Mouse (Mus musculus) heart, embryonic 14.5 days (tissue): Measurements from ENCODE around the gene Lce3e. TPM values are rescaled to one million over a fixed set of nuclear protein-coding genes. Genes with fewer than 3 reads are reported as not detected.

ENCODE experiments used
- ATAC-seq: fragments of 200-750 bp; cut with Nextera tagmentation; 2 replicates; pipeline ENCODE4 v1.8.0; 2017; ENCODE audit warnings: low read depth, moderate TSS enrichment; ENCODE audit not compliant: insufficient number of reproducible peaks, insufficient read depth, low FRiP score
- H3K27ac ChIP-seq, 2 experiments: fragments of 200-500 bp in 1 of 2; fragments of 300-500 bp in 1 of 2; sonication (generic) in 1 of 2; replicated peaks in 1 of 2; 2 replicates each; pipeline ENCODE4 v1.5.1; 2012 to 2014; ENCODE audit warnings: low read depth in 2 of 2, low read length in 2 of 2, control low read depth in 1 of 2, mild to moderate bottlenecking in 1 of 2, mixed read lengths in 1 of 2; ENCODE audit not compliant: control insufficient read depth in 1 of 2, insufficient read depth in 1 of 2
- H3K27me3 ChIP-seq: fragments of 300-500 bp; sonication (generic); 2 replicates; pipeline ENCODE4 v1.6.1; 2014; ENCODE audit warnings: mild to moderate bottlenecking, low read length, control low read depth; ENCODE audit not compliant: control insufficient read depth, insufficient read depth
- H3K36me3 ChIP-seq: fragments of 300-500 bp; sonication (generic); 2 replicates; pipeline ENCODE4 v1.6.1; 2014; ENCODE audit warnings: mild to moderate bottlenecking, control low read depth, low read length, mixed read lengths; ENCODE audit not compliant: control insufficient read depth, insufficient read depth
- H3K4me1 ChIP-seq, 2 experiments: fragments of 200-500 bp in 1 of 2; fragments of 300-500 bp in 1 of 2; sonication (generic) in 1 of 2; 2 replicates each; pipeline ENCODE4 v1.6.1; 2012 to 2014; ENCODE audit warnings: low read length in 2 of 2, control low read depth in 1 of 2, mixed read lengths in 1 of 2; ENCODE audit not compliant: control insufficient read depth in 2 of 2, insufficient read depth in 2 of 2
- H3K4me2 ChIP-seq: fragments of 300-500 bp; sonication (generic); 2 replicates; pipeline ENCODE4 v1.6.1; 2014; ENCODE audit warnings: mild to moderate bottlenecking, low read length
- H3K4me3 ChIP-seq, 2 experiments: fragments of 200-500 bp in 1 of 2; fragments of 300-500 bp in 1 of 2; sonication (generic) in 1 of 2; 2 replicates each; pipeline ENCODE4 v1.5.1; 2012 to 2014; ENCODE audit warnings: low read length in 2 of 2, mild to moderate bottlenecking in 2 of 2, control low read depth in 1 of 2, low read depth in 1 of 2, moderate library complexity in 1 of 2; ENCODE audit not compliant: control insufficient read depth in 1 of 2, insufficient read depth in 1 of 2
- H3K9ac ChIP-seq: fragments of 300-500 bp; sonication (generic); 2 replicates; pipeline ENCODE4 v1.6.1; 2014; ENCODE audit warnings: mild to moderate bottlenecking, low read length
- H3K9me3 ChIP-seq: fragments of 300-500 bp; sonication (generic); 2 replicates; pipeline ENCODE4 v1.6.1; 2016; ENCODE audit warnings: low read length, control low read depth; ENCODE audit not compliant: control insufficient read depth
- WGBS: fragments of 180-500 bp; shearing (Covaris S2); extraction: QIAGEN DNeasy Blood & Tissue Kit; methylation state at CpG from one replicate; pipeline ENCODE4 v1.1.7; 2014; 5-methylcytosine and 5-hydroxymethylcytosine counted together
- polyA plus RNA-seq: library from polyadenylated mRNA; unstranded; fragments of >200 nt; fragmentation: Nextera tagmentation; extraction: Ambion mirVana; gene quantifications from 2 replicates; pipeline ENCODE4 v1.2.1, GENCODE M21; 2014

Gene Lce3e
- polyA plus RNA-seq, result not detected in 2 replicates

DNA sequence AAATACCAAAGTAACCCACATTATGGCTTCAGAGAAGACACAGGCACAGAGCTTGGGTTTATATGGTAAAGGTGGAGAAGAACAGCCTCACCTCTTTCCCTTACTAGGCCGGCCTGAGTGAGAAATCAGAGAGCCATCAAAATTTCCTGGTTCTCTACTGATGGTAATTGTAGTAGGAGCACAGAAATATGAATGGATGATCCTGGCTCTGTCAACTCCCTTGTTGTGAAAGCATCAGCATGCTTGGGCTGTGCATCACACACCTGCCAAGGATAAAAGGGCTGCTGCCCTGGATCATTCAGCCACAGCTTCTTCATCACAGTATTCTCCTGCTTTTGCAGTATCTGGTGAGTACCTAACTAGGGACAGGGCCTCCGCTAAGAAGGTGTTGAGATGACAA lies at the start of gene Lce3e:
Gene Lce3e (plus strand): TSS at position 301 of the 400 bp plus-strand sequence.
- WGBS, result 72% methylated on average over 2 of the region's 2 CpGs
- ATAC-seq, result no peak
- H3K36me3 ChIP-seq, result no peaks in the 10 kb centered on the region
- no peak within 1 kb of the TSS for H3K27ac ChIP-seq
- H3K9ac ChIP-seq, result no peak within 1 kb of the TSS
- no peak within 1 kb of the TSS for H3K4me2 ChIP-seq
- no peaks in the 10 kb centered on the region for H3K4me1 ChIP-seq
- no peaks in the 10 kb centered on the region for H3K9me3 ChIP-seq
- no peak within 1 kb of the TSS for H3K4me3 ChIP-seq
- no peaks in the 10 kb centered on the region for H3K27me3 ChIP-seq

DNA sequence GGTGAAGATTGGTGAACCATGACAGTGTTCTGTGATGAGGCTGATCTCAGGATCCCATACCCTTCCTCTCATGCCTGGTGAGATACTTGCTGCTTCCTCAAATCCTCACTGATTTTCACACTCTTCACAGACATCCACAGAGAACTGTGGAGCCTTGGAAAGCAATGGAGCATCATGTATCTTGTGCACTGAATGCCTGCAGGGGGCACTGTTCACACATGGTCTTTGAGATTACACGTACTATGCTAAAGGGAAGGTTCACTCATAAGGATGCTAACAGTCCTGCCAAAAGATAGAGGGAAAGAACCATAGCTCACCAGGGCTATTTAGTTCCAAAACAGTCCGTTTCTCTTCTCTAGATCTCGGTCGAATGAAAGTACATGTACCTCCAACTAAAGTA lies 46.5 kb upstream of the Lce3e start:
- ATAC-seq, result no peak
- Histone ChIP-seq H3K4me2 (no peak overlapping the region), H3K27me3 (no peaks in the 10 kb centered on the region), H3K9me3 (no peaks in the 10 kb centered on the region), H3K36me3 (no peaks in the 10 kb centered on the region), H3K4me1 (no peaks in the 10 kb centered on the region), H3K27ac (no peak overlapping the region), H3K4me3 (no peak overlapping the region), H3K9ac (no peak overlapping the region)
- whole genome bisulfite sequencing, result 49% methylated on average over 4 of the region's 4 CpGs

DNA sequence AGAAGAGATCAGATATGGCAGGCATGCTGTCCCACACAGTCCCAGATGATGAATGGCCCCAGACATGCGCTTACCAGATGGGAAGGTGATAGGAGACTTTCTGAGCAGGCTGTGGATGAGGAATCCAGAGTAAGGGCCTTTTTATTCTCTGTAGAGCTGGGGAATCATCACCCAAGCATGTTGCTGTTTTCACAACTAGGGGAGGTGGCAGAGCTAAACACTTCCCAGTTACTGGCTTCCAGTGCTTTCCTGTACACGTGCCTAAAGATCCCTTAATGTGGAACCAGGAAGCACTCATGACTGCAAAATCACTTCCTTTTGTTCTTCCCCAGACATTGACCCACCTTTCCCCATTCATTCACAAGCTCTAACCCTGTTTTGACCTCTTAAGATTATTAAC lies 40.7 kb upstream of the Lce3e start, which contains the start of gene Lce3a:
Gene Lce3a (minus strand): TSS at position 101 of the 400 bp plus-strand sequence.
- Histone ChIP-seq H3K27me3 (no peaks in the 10 kb centered on the region), H3K27ac (no peak within 1 kb of the TSS), H3K4me2 (no peak within 1 kb of the TSS), H3K9ac (no peak within 1 kb of the TSS), H3K36me3 (no peaks in the 10 kb centered on the region), H3K4me3 (no peak within 1 kb of the TSS), H3K9me3 (no peaks in the 10 kb centered on the region), H3K4me1 (no peaks in the 10 kb centered on the region)
- WGBS, result 44% methylated on average over 2 of the region's 2 CpGs
- ATAC-seq, result no peak

DNA sequence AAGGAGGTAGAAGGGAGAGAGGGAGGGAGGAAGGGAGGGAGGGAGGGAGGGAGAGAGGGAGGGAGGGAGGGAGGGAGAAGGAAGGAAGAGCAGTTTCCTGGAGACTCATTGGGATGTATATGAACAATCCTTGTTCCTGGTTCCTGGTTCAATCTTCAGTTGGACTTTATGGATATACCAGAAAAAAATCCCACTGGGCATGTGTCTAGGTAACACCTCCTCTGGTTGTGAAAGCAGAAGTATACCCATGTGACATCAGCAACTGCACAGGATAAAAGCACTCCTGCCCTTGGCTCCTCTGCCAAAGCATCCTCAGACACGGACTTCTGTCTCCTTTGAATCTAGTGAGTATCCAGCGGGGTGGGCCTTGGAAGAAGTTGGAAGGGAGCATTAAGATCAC lies 34.2 kb upstream of the Lce3e start, which contains the start of gene Lce3b:
Gene Lce3b (plus strand): TSS at position 301 of the 400 bp plus-strand sequence.
- WGBS, result 60% methylated on average over 2 of the region's 2 CpGs
- no peak within 1 kb of the TSS for H3K4me3 ChIP-seq
- ATAC-seq, result no peak

DNA sequence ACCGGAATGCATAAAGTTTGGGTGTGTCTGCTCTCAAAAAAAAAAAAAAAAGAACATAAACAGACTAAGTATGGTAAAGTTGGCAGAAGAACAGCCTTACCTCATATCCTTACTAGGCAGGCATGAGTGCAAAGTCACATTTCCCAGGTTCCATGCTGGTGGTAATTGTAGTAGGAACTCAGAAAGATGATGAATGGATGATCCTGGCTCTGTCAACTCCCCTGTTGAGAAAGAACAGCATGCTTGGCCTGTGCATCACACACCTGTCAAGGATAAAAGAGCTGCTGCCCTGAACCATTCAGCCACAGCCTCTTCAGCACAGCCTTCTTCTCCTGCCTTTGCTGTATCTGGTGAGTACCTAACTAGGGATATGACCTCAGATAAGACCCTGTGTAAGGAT lies 22.7 kb upstream of the Lce3e start, which contains the start of gene Lce3c:
Gene Lce3c (plus strand): TSS at position 301 of the 400 bp plus-strand sequence.
- 77% methylated on average over 1 of the region's 1 CpGs for WGBS
- H3K4me2 ChIP-seq, result no peak within 1 kb of the TSS
- no peak within 1 kb of the TSS for H3K4me3 ChIP-seq
- no peaks in the 10 kb centered on the region for H3K36me3 ChIP-seq
- H3K9ac ChIP-seq, result no peak within 1 kb of the TSS
- H3K4me1 ChIP-seq, result no peaks in the 10 kb centered on the region
- no peaks in the 10 kb centered on the region for H3K9me3 ChIP-seq
- no peak for ATAC-seq
- no peaks in the 10 kb centered on the region for H3K27me3 ChIP-seq
- no peak within 1 kb of the TSS for H3K27ac ChIP-seq

More for the DNA sequence above, 34.2 kb upstream of the Lce3e start, which contains the start of gene Lce3b:
- no peaks in the 10 kb centered on the region for H3K27me3 ChIP-seq
- H3K9me3 ChIP-seq, result no peaks in the 10 kb centered on the region
- H3K36me3 ChIP-seq, result no peaks in the 10 kb centered on the region
- no peak within 1 kb of the TSS for H3K4me2 ChIP-seq
- no peaks in the 10 kb centered on the region for H3K4me1 ChIP-seq
- no peak within 1 kb of the TSS for H3K9ac ChIP-seq
- no peak within 1 kb of the TSS for H3K27ac ChIP-seq

DNA sequence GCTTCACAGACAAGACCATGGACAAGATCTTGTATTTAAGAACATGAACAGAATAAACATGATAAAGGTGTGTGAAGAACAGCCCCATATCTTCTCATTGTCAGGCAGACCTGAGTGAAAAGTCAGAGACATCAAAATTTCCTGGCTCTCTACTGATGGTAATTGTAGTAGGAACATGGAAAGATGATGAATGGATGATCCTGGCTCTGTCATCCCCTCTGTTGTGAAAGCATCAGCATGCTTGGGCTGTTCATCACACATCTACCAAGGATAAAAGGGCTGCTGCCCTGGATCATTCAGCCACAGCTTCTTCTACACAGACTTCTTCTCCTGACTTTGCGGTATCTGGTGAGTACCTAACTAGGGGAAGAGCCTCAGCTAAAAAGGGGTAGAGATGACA lies 9.8 kb upstream of the Lce3e start, which contains the start of gene Lce3d:
Gene Lce3d (plus strand): TSS at position 301 of the 400 bp plus-strand sequence.
- H3K4me3 ChIP-seq, result no peak within 1 kb of the TSS
- WGBS, result 82% methylated on average over 1 of the region's 1 CpGs
- no peaks in the 10 kb centered on the region for H3K27me3 ChIP-seq
- H3K27ac ChIP-seq, result no peak within 1 kb of the TSS
- no peaks in the 10 kb centered on the region for H3K4me1 ChIP-seq
- no peaks in the 10 kb centered on the region for H3K9me3 ChIP-seq
- H3K36me3 ChIP-seq, result no peaks in the 10 kb centered on the region
- H3K9ac ChIP-seq, result no peak within 1 kb of the TSS
- no peak for ATAC-seq
- H3K4me2 ChIP-seq, result no peak within 1 kb of the TSS

DNA sequence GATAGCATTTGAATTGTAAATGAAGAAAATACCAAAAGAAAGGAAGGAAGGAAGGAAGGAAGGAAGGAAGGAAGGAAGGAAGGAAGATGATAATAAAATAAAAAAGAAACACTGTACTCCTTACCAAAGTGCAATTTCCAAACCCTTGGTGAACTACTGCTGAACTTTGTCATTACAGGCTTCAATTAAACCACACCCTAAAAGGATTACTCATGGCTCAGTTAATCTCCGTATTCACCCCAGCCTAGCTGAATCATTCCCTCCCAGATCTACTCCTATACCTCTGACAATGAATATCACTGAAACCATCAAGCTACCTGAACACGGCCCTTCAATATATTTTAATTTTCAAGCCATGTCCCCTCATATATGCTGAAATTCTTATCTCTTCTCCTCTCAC lies 11.6 kb downstream of the Lce3e start:
- ATAC-seq, result no peak
- H3K4me3 ChIP-seq, result no peak overlapping the region
- no peaks in the 10 kb centered on the region for H3K36me3 ChIP-seq
- H3K4me1 ChIP-seq, result no peaks in the 10 kb centered on the region
- H3K27ac ChIP-seq, result no peak overlapping the region
- no peaks in the 10 kb centered on the region for H3K9me3 ChIP-seq
- H3K4me2 ChIP-seq, result no peak overlapping the region
- H3K27me3 ChIP-seq, result no peaks in the 10 kb centered on the region
- 64% methylated on average over 2 of the region's 2 CpGs for WGBS
- no peak overlapping the region for H3K9ac ChIP-seq

DNA sequence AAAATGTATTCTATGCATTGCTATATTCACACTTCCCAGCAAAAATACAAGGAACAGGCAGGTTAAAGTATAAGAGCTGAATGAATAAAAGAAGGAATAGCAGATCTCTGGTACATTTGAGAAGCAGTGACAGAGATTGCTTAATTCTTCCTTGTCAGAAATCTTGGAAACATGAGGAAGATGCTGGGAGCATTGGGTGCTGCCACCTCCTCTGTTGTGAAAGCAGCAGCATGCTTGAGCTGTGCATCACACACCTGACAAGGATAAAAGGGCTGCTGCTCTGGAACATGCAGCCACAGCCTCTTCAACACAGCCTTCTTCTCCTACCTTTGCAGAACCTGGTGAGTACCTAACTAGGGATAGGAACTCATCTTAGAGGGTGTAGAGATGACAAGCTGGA lies 25.1 kb downstream of the Lce3e start, which contains the start of gene Lce3f:
Gene Lce3f (plus strand): TSS at position 301 of the 400 bp plus-strand sequence.
- Histone ChIP-seq H3K9ac (no peak within 1 kb of the TSS), H3K4me3 (no peak within 1 kb of the TSS), H3K27ac (no peak within 1 kb of the TSS), H3K9me3 (no peaks in the 10 kb centered on the region), H3K4me1 (no peaks in the 10 kb centered on the region), H3K27me3 (peaks cover 4% of the 10 kb centered on the region; the same call in 1 of the 2 replicates), H3K36me3 (no peaks in the 10 kb centered on the region), H3K4me2 (no peak within 1 kb of the TSS)
- ATAC-seq, result no peak
